Mouse (Mus musculus): ENCODE measurements around the gene Btg4.

DNA sequence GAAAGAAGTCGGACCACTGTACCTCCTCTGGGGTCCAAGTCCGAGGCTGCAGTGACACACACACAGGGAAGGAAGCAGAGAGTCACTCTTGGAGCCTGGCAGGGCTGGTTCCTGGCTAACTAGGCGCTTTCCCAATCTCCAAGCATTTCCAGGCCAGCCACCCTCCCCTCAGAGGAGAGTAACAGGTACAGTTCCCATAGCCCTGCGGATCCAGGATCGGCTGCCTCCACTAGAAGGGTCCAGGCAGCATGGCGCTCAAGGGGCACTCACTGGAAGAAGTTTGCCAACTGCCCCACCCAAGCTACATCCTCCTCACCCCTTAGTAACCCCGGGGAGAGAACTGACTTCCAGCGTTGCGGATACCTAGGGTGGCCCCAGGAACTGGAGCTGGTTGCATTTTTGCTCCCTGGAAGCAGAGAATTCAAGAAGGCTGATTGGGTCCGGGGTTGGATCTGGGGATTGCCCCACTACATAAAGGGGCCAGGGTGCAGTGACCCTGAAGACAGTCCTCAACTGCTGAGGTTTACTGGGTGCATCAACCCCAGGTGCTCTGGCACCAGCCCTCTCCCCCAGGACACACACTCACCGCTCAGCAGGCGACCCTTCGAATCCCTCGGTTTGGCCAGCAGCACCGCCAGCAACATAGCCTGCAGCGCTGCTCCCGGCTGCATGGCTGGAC lies 15.7 kb downstream of the Btg4 start:
- TF ChIP-seq CTCF (IDR thresholded peaks at IDR 0.05; ENCODE audit: low read depth) (no peak), EP300 (IDR thresholded peaks at IDR 0.05; ENCODE audit: low read depth) (no peak)

All from liver, embryonic 14.5 days (tissue).